Mouse (Mus musculus) ES-E14 (cell line): ENCODE results near the gene Fam69a. TPM values are rescaled to one million over a fixed set of nuclear protein-coding genes. Genes with fewer than 3 reads are reported as not detected.

Experiments used
- DNase-seq: peaks from one replicate; pipeline ENCODE4 v3.0.0-alpha.2; 2013; ENCODE audit warnings: low read depth, low spot score
- H3K27ac ChIP-seq: 2 replicates; pipeline ENCODE4 v1.5.1; 2012; ENCODE audit warnings: low read depth, mild to moderate bottlenecking, low read length, moderate library complexity, mixed read lengths; ENCODE audit not compliant: poor library complexity, insufficient read depth, severe bottlenecking
- H3K36me3 ChIP-seq: 2 replicates; pipeline ENCODE4 v1.6.1; 2012; ENCODE audit warnings: mild to moderate bottlenecking, low read length, moderate library complexity, mixed read lengths; ENCODE audit not compliant: control insufficient read depth, poor library complexity, insufficient read depth, severe bottlenecking
- H3K4me1 ChIP-seq, 2 experiments: fragments of 150-350 bp in 1 of 2; sonication (generic) in 1 of 2; 2 replicates each; pipeline ENCODE4 v1.6.1; 2012; ENCODE audit warnings: low read length in 2 of 2, mild to moderate bottlenecking in 1 of 2, mixed read lengths in 1 of 2; ENCODE audit not compliant: control insufficient read depth in 2 of 2, insufficient read depth in 2 of 2, poor library complexity in 1 of 2
- H3K4me3 ChIP-seq, 2 experiments: fragments of 150-350 bp in 1 of 2; sonication (generic) in 1 of 2; 2 replicates each; pipeline ENCODE4 v1.5.1; 2012; ENCODE audit warnings: low read length in 2 of 2, low read depth in 1 of 2, mild to moderate bottlenecking in 1 of 2, mixed read lengths in 1 of 2; ENCODE audit not compliant: insufficient read depth in 1 of 2, poor library complexity in 1 of 2, severe bottlenecking in 1 of 2
- H3K9ac ChIP-seq: 2 replicates; pipeline ENCODE4 v1.6.1; 2012; ENCODE audit warnings: low read depth, mild to moderate bottlenecking, low read length, mixed read lengths; ENCODE audit not compliant: poor library complexity, insufficient read depth, severe bottlenecking
- H3K9me3 ChIP-seq: fragments of 150-350 bp; sonication (generic); 2 replicates; pipeline ENCODE4 v1.6.1; 2012; ENCODE audit warnings: low read depth, mild to moderate bottlenecking, low read length; ENCODE audit not compliant: control insufficient read depth, insufficient read depth
- CHD2 ChIP-seq: IDR thresholded peaks from 2 replicates; pipeline ENCODE4 v1.6.1; 2014; ENCODE audit warnings: mild to moderate bottlenecking, low read depth, low read length, inconsistent platforms
- HCFC1 ChIP-seq: IDR thresholded peaks from 2 replicates; pipeline ENCODE4 v1.6.1; 2012; ENCODE audit warnings: low read length, inconsistent platforms, borderline replicate concordance; ENCODE audit not compliant: insufficient read depth
- MAFK ChIP-seq: IDR thresholded peaks from 2 replicates; pipeline ENCODE4 v1.6.1; 2014; ENCODE audit warnings: mild to moderate bottlenecking, low read depth, low read length, inconsistent platforms; ENCODE audit not compliant: insufficient read depth
- ZC3H11A ChIP-seq: IDR thresholded peaks from 2 replicates; pipeline ENCODE4 v1.6.1; 2012; ENCODE audit warnings: low read depth, mild to moderate bottlenecking, inconsistent platforms, low read length, borderline replicate concordance
- ZNF384 ChIP-seq: IDR thresholded peaks from 2 replicates; pipeline ENCODE4 v1.6.1; 2012; ENCODE audit warnings: low read depth, low read length, inconsistent platforms
- in situ Hi-C, 2 experiments: fragments of 600-800 bp; cut with MboI; formaldehyde crosslinking; loops; one replicate each; pipeline ENCODE4 v1.15.1; 2025; ENCODE audit warnings: low sequenced_read_pairs in 2 of 2, inconsistent platforms in 1 of 2; ENCODE audit not compliant: unreplicated experiment in 2 of 2
- total RNA-seq: library from RNA; depleted of rRNA; stranded (reverse); fragments of 300-350 nt; gene quantifications from 2 replicates; pipeline ENCODE4 v1.2.3, GENCODE M21; 2012

Fam69a gene
- total RNA-seq, 1 experiment: 7.5 TPM

GRCm38 (mm10) chr5:107959624-107960300, 27.1 kb downstream of the Fam69a start:
- DNase-seq: no peak
- Histone ChIP-seq H3K9me3 (no peaks in the 10 kb centered on the region), H3K4me1 (no peaks in the 10 kb centered on the region), H3K36me3 (no peaks in the 10 kb centered on the region), H3K9ac (no peak overlapping the region), H3K4me3 (no peak overlapping the region), H3K27ac (no peak overlapping the region)
- no peak for TF ChIP-seq MAFK
- no peak for TF ChIP-seq ZNF384
- TF ChIP-seq CHD2: no peak
- TF ChIP-seq HCFC1: no peak
- no peak for TF ChIP-seq ZC3H11A
- in situ Hi-C loops: no loop called here

- H3K4me3 ChIP-seq: no peak overlapping the region
- no peak for TF ChIP-seq HCFC1
- no peak for TF ChIP-seq MAFK
- no peak for TF ChIP-seq ZC3H11A
- TF ChIP-seq CHD2: no peak
- no peaks in the 10 kb centered on the region for H3K36me3 ChIP-seq
- no peak overlapping the region for H3K27ac ChIP-seq
- no peaks in the 10 kb centered on the region for H3K4me1 ChIP-seq
- H3K9ac ChIP-seq: no peak overlapping the region
- DNase-seq: no peak
- in situ Hi-C loops: no loop called here
- H3K9me3 ChIP-seq: no peaks in the 10 kb centered on the region
Observed at GRCm38 (mm10) chr5:107950643-107951042, 36.2 kb downstream of the Fam69a start.

- Histone ChIP-seq H3K36me3 (no peaks in the 10 kb centered on the region), H3K27ac (no peak overlapping the region), H3K4me1 (no peaks in the 10 kb centered on the region), H3K9me3 (no peaks in the 10 kb centered on the region), H3K4me3 (no peak overlapping the region), H3K9ac (no peak overlapping the region)
- no peak for DNase-seq
- TF ChIP-seq MAFK: no peak
- TF ChIP-seq HCFC1: no peak
- TF ChIP-seq CHD2: no peak
- no peak for TF ChIP-seq ZNF384
- no peak for TF ChIP-seq ZC3H11A
- in situ Hi-C loops: loop anchor here in 1 of 2 experiments (25.0 kb wide), 1 partner anchor 213 kb away; no protein-coding TSS in a partner anchor
Observed at GRCm38 (mm10) chr5:107949607-107950006, 37.3 kb downstream of the Fam69a start.

GRCm38 (mm10) chr5:107948899-107949298, 38.0 kb downstream of the Fam69a start:
- Histone ChIP-seq H3K9me3 (no peaks in the 10 kb centered on the region), H3K4me3 (no peak overlapping the region), H3K27ac (no peak overlapping the region), H3K9ac (no peak overlapping the region), H3K4me1 (no peaks in the 10 kb centered on the region; a peak in 1 of 4 replicates), H3K36me3 (no peaks in the 10 kb centered on the region)
- in situ Hi-C loops: loop anchor here in 1 of 2 experiments (25.0 kb wide), 1 partner anchor 213 kb away; no protein-coding TSS in a partner anchor
- no peak for DNase-seq
- no peak for TF ChIP-seq MAFK
- no peak for TF ChIP-seq ZNF384
- TF ChIP-seq HCFC1: no peak
- no peak for TF ChIP-seq ZC3H11A
- TF ChIP-seq CHD2: no peak
